In the genomic region with DNA sequence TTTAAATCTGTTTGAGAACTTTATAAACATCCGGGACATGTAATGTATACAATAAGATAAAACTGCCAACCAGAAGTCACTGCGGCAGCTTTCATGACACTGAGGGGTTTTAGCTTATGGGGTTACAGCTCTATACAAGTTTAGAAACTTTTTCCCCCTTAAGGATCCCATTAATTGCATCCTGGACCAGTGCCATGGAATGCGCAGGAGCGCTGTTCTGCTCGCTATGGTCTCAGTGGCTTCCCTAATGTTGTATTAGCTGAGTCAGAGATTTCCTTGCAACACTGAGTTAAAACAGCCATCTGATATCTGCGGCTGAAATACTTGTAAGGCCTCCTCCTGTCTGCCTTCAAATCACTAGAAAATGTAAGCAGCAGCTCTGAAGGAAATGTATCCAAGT, we compare ENCODE assay signal across 11 mouse cellular contexts.
A peak's percentile ranks its signal among the peaks of the same experiment; 100 is the strongest.
DNase-seq lines count a peak whose midpoint lies in the region; ATAC-seq and TF ChIP-seq lines count a peak whose summit lies in the region.
"Had no signal": no experiment of that assay in that cellular context is flagged by ENCODE, and none has a peak within 500 bp of the region (broad histone marks: within the 10 kb centered on the region; RNA-seq: fewer than 3 reads in every experiment).

No protein-coding gene starts in this region.

- no peaks in the 10 kb centered on the region for H3K27me3 ChIP-seq in limb, embryonic 14.5 days (ENCODE audit: control insufficient read depth, insufficient read depth, low read length)
- H3K27me3 ChIP-seq: hindbrain, embryonic 15.5 days had no signal

- ATAC-seq in limb, embryonic 14.5 days (ENCODE audit: low FRiP score, low read depth) = 0 out of 2 replicates have a peak, but pooled peaks have one; percentile 30

- 14% methylated on average over 6 of the region's 6 CpGs for WGBS in limb, embryonic 14.5 days

- H3K9me3 ChIP-seq in limb, embryonic 14.5 days (ENCODE audit: control insufficient read depth, low read length) = no peaks in the 10 kb centered on the region
- H3K9me3 ChIP-seq: hindbrain, embryonic 15.5 days had no signal

- H3K4me3 ChIP-seq in limb, embryonic 14.5 days (replicated peaks; ENCODE audit: low read length) = no peak overlapping the region
- H3K4me3 ChIP-seq: hindbrain, embryonic 15.5 days; layer of hippocampus, adult 2 months had no signal

- H3K4me1 ChIP-seq in limb, embryonic 14.5 days (ENCODE audit: control insufficient read depth, insufficient read depth, low read length) = 0 out of 2 replicates have a peak, but pooled peaks cover 8% of the 10 kb centered on the region

- H3K4me2 ChIP-seq in limb, embryonic 14.5 days (replicated peaks; ENCODE audit: low read depth, low read length, severe bottlenecking) = no peak overlapping the region
- H3K4me2 ChIP-seq: hindbrain, embryonic 15.5 days; midbrain, embryonic 11.5 days had no signal

- no peak overlapping the region for H3K27ac ChIP-seq in limb, embryonic 14.5 days (replicated peaks; ENCODE audit: low read depth, low read length)
- H3K27ac ChIP-seq: hindbrain, embryonic 15.5 days; layer of hippocampus, adult 2 months had no signal

- peak; percentile 30 for DNase-seq in kidney, postnatal 10 days
- no peak for DNase-seq in kidney, adult 8-10 months
- DNase-seq in retina, postnatal 1 day = peak; percentile 62
- no peak for DNase-seq in retina, embryonic 14.5 days (ENCODE audit: low spot score)
- DNase-seq in limb, embryonic 14.5 days (ENCODE audit: low spot score) = peak; percentile 45
- DNase-seq in adrenal gland, postnatal 36 days = no peak
- DNase-seq in ovary, adult 18-20 months (ENCODE audit: low spot score) = no peak
- DNase-seq: cerebellum, adult 9-11 months had no signal

- H3K36me3 ChIP-seq in limb, embryonic 14.5 days (ENCODE audit: control insufficient read depth, insufficient read depth, low read length) = peaks cover 3% of the 10 kb centered on the region; the same call in 1 of the 2 replicates
- H3K36me3 ChIP-seq: hindbrain, embryonic 15.5 days had no signal

- no peak overlapping the region for H3K9ac ChIP-seq in limb, embryonic 14.5 days (ENCODE audit: low read depth, low read length, severe bottlenecking)
- H3K9ac ChIP-seq: hindbrain, embryonic 15.5 days had no signal

- TF ChIP-seq POLR2A in limb, embryonic 14.5 days (IDR thresholded peaks at IDR 0.05; ENCODE audit: borderline replicate concordance, extremely low read depth, insufficient read depth, insufficient read length) = no peak

Comparison
In these comparisons a context has a peak if more than half of its experiments do, and no peak if none do; other contexts are left out.
1. DNase-seq: peak in kidney, postnatal 10 days (single experiment), retina, postnatal 1 day (single experiment) and limb, embryonic 14.5 days (single experiment); none in kidney, adult 8-10 months (0 of 2), retina, embryonic 14.5 days (single experiment), adrenal gland, postnatal 36 days (0 of 2) and ovary, adult 18-20 months (single experiment).